Mouse (Mus musculus): Measurements from ENCODE around the gene Adora1. TPM values are rescaled to one million over a fixed set of nuclear protein-coding genes. Genes with fewer than 3 reads are reported as not detected.

The Adora1 gene
- polyA plus RNA-seq, 2 experiments from 2014 or later: 0.26 TPM; not detected in 1

DNA sequence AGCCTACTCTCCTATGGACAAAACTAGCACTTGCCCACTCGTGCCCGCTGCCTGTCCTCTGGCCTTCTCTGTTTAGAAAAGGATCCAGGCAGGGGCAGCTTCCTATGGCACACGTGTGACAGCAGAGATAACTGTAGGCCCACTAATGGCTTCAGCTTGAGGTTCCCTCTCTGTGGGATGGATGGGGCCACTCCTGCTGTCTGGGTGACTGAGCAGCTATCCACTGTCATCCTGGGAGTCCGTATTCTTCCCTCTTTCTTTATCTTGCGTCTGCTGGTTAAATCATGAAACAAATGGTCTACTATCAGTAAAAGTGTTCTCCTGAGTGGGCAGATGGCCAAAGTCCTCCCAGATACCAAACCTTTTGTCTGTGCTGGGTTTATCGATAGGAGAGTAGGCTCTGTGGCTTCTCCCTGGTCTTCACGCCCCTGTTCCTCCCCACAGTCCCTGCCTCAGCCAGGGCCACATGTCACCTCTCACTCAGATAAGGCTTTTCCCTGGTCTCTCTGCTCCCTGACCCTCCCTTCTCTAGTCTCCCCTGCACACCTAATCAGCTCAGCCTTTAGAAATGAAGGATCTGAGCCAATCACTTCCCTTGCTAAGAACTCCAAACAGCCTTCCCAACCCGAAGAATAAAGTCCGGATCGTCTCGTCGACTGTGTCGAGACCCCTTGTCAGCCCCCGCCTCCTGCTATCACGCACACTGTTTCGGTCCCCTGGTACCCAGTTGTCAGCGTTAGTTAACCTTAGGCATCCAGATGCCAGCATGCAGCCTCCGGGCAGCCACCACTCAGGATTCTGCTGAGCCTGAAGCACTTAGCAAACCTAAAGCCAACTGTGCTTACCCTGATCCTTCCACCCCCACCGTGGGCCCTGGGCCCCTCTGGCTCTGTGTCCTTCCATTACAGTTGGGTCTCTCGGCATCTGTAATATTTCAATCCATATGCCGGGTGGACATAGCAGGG is 82.3 kb downstream of the Adora1 start:
- no peak for ATAC-seq

DNA sequence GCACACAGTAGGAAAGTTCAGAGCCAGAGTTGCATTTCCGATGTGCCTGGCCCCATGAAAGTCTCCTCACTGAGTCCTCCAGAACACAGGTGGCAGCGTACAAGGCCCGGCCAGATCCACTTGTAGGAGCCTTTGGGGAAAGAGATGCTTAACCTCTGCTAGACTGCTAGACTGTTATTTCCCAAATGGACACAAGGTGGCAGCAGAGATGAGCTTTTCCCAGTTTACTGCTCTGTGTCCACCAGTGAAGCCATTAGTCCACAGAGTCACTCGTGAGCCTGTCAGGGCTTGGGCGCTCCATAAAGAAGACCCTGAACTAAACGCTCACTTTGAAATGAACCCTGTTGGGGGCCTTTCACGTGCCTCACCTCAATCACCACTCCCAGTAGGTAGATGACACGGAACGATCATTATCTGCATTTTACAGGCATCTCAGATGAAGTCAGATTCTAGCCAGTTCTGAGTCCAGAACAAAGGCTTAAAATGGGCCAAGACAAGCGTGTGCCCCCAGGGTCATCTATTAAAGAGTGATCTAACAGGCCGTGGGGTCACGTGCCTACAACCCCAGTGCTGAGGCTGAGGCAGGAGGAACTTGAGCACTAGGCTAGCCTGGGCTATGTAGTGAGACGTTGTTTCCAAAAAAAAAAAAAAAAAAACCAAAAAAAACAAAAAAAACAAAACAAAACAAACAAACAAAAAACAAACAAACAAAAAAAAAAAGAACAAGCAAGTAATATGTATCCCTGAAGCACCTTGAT is 83.4 kb downstream of the Adora1 start:
- no peak for ATAC-seq

DNA sequence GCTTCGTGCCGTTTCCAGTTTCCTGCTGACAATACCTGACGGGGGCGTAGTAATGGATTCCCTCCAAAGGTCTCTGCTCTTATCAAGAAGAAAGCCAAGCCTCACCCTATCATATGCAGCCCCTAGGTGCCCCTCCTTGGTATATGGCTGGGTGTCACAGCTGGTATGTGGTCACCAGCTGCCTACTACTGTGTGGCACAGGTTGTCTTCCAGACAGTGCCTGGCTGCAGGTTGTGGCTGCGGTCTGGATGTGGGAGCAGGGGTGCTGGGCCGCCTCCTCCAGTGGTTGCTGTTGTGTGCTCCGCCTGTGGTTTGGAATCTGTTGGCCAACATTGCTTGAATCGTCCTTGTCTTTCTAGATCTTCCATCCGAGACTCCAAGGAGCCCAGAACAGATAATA is 84.5 kb downstream of the Adora1 start:
- no peak for ATAC-seq

DNA sequence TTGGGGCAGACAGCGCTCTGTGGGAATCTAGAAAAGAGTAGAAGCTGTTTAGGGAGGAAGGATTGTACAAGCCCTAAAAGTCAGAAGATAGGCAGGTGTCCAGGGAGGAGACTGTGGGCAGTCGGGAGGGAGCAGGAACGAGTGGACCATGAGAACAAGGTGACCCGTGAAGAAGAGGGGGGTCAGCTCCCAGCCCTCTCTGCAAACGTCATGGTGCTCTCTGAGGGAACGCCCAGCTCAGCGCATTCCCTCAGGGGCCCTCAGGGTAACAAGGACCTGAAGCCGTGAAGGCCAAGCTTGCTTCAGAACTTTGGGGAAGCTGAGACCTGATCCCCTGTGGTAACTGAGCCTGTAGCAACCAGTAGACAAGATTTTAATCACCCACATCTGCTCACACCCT is 85.2 kb downstream of the Adora1 start:
- no peak for ATAC-seq

Other genes starting within 250 kb of the Adora1 start
- gene Fmod, start 198.2 kb downstream of the Adora1 start, polyA plus RNA-seq (2017; shearing (Covaris generic)): not detected
- 100 to 1,000 TPM; 243 to 289 TPM for gene Btg2, start 156.3 kb downstream of the Adora1 start, polyA plus RNA-seq (2017; shearing (Covaris generic))
- gene Chit1, start 124.2 kb downstream of the Adora1 start, polyA plus RNA-seq (2017; shearing (Covaris generic)): not detected
- under 1 TPM; 0.51 to 0.94 TPM for gene Chil1, start 53.3 kb downstream of the Adora1 start, polyA plus RNA-seq (2017; shearing (Covaris generic))
- gene Mybph, start 42.0 kb downstream of the Adora1 start, polyA plus RNA-seq (2017; shearing (Covaris generic)): not detected
- not detected for gene Myog, start 54.6 kb upstream of the Adora1 start, polyA plus RNA-seq (2017; shearing (Covaris generic))
- under 1 TPM in 1 of 2 experiments, not detected in 1; 0.20 TPM for gene Ppfia4, start 97.5 kb upstream of the Adora1 start, polyA plus RNA-seq (2017; shearing (Covaris generic))
- gene Tmem183a, start 126.5 kb upstream of the Adora1 start, polyA plus RNA-seq (2017; shearing (Covaris generic)): 10 to 100 TPM; 20.3 to 23.8 TPM
- not detected for gene 4933406M09Rik, start 150.5 kb upstream of the Adora1 start, polyA plus RNA-seq (2017; shearing (Covaris generic))
- 10 to 100 TPM; 20.9 to 26.2 TPM for gene Cyb5r1, start 170.1 kb upstream of the Adora1 start, polyA plus RNA-seq (2017; shearing (Covaris generic))
- 10 to 100 TPM; 26.7 to 30.7 TPM for gene Adipor1, start 179.9 kb upstream of the Adora1 start, polyA plus RNA-seq (2017; shearing (Covaris generic))
- gene Klhl12, start 220.1 kb upstream of the Adora1 start, polyA plus RNA-seq (2017; shearing (Covaris generic)): 10 to 100 TPM; 13.7 to 15.8 TPM

All from CD4-positive, CD25-positive, alpha-beta regulatory T cell, adult 4 months (primary cell).